Mouse (Mus musculus) myocyte (in vitro differentiated cells): ENCODE data around the gene Lama2.

Experiments used
- CEBPB ChIP-seq: IDR thresholded peaks from 2 replicates; pipeline ENCODE4 v1.6.1; 2011; ENCODE audit warnings: mild to moderate bottlenecking, moderate library complexity; ENCODE audit not compliant: poor library complexity, insufficient read depth, severe bottlenecking
- E2F4 ChIP-seq: IDR thresholded peaks from one replicate; pipeline ENCODE4 v1.6.1; 2011; ENCODE audit warnings: mild to moderate bottlenecking, control low read depth, moderate library complexity; ENCODE audit not compliant: insufficient read depth
- MAX ChIP-seq: IDR thresholded peaks from one replicate; pipeline ENCODE4 v1.6.1; 2011; ENCODE audit warnings: low read depth, mild to moderate bottlenecking, control low read depth
- MYOG ChIP-seq, 3 experiments: IDR thresholded peaks; one replicate each; pipeline ENCODE4 v1.6.1; 2011; ENCODE audit warnings: control low read depth in 2 of 3, low read depth in 2 of 3, mild to moderate bottlenecking in 2 of 3; ENCODE audit not compliant: insufficient read length in 2 of 3, control insufficient read depth in 1 of 3, insufficient read depth in 1 of 3
- POLR2A ChIP-seq: IDR thresholded peaks from one replicate; pipeline ENCODE4 v1.6.1; 2011; ENCODE audit warnings: low read depth, mild to moderate bottlenecking, control low read depth, moderate library complexity; ENCODE audit not compliant: insufficient read length
- POLR2AphosphoS2 ChIP-seq: IDR thresholded peaks from one replicate; pipeline ENCODE4 v1.6.1; 2011; ENCODE audit warnings: low read depth, control low read depth; ENCODE audit not compliant: insufficient read length
- SRF ChIP-seq: IDR thresholded peaks from one replicate; pipeline ENCODE4 v1.6.1; 2011; ENCODE audit warnings: low read depth; ENCODE audit not compliant: control insufficient read depth, insufficient read length
- TCF12 ChIP-seq: IDR thresholded peaks from one replicate; pipeline ENCODE4 v1.6.1; 2011; ENCODE audit warnings: mild to moderate bottlenecking, control low read depth; ENCODE audit not compliant: poor library complexity, insufficient read depth, severe bottlenecking
- TCF3 ChIP-seq: IDR thresholded peaks from one replicate; pipeline ENCODE4 v1.6.1; 2011; ENCODE audit warnings: low read depth, control low read depth; ENCODE audit not compliant: insufficient read length
- USF1 ChIP-seq: IDR thresholded peaks from one replicate; pipeline ENCODE4 v1.6.1; 2011; ENCODE audit warnings: low read depth, mild to moderate bottlenecking, control low read depth, moderate library complexity

DNA sequence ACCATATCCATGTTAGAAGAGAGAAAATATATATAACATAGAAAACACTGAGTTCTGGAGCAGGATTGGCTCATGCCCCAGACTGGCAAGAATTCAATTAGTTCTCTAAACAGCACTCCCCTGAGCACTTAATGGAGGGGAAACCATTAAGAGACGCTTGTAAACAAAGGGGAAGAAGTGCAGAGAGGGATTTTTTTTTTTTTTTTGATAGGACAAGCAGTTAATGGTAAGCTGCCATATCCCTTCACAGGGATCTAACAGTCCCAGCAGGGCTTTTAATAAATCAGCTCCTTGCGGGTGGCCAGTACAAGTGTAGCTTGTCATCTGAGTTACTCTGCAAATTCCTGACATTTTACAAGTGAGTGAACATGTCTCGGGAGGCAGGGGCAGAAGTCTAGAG is 479.1 kb downstream of the Lama2 start:
- TF ChIP-seq POLR2A (no peak), MYOG (IDR thresholded peaks at IDR 0.05; ENCODE audit: control insufficient read depth in 1 of 3, insufficient read depth in 1 of 3, insufficient read length in 2 of 3, low read depth in 2 of 3) (no peak), CEBPB (no peak), MAX (no peak), E2F4 (no peak), POLR2AphosphoS2 (no peak), TCF12 (no peak), TCF3 (no peak), USF1 (no peak), SRF (no peak)
